Mouse (Mus musculus): ENCODE results near the gene Rab40c.

DNA sequence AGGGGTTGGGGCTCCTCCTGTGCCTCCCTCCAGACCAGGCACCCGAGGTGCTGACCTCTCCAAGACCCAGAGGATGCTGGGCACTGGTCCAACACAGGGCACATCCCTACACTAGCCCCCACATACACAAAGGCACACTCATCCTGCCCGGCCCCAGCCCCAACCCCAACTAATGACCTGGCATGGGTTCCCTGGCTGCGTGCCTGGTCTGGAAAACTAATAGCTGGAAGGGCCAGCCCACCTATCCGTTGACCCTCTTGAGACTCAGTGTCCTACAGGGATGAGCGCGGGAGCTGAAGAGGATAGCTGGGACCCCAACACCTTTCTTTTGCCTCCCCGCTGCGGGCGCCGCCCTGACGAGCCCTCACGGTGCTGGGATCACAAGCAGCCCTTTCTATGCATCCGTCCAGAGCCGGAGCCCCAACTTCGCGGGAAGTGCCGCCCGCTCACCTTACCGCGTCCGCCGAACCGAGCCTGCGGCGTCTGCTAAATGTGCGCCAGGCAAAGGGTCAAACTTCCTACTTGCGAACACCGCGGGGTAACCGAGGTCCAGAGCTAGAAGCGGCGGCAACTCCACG, 31.8 kb upstream of the Rab40c start:
- no peak for TF ChIP-seq CTCF (IDR thresholded peaks at IDR 0.05; ENCODE audit: borderline replicate concordance, insufficient read depth, low read depth, low read length)
- no peak for TF ChIP-seq POLR2A (IDR thresholded peaks at IDR 0.05; ENCODE audit: borderline replicate concordance, insufficient read depth, low read length)
